Mouse (Mus musculus) right cerebral cortex, adult 2 months (tissue): ENCODE results near the gene Troap.
A peak's percentile ranks its signal among the peaks of the same experiment; 100 is the strongest.
"Not testable (repeated sequence)": the region's sequence is repeated elsewhere in the genome, so short reads cannot be mapped to it uniquely, and the experiment has no call there.

Source experiments
- DNase-seq, 2 experiments: peaks; one replicate each; pipeline ENCODE4 v3.0.0; 2021 to 2022; ENCODE audit warnings: low spot score in 2 of 2

The Troap gene

GRCm38 (mm10) chr15:99040920-99041856 lies 33.2 kb upstream of the Troap start:
- no peak for DNase-seq

- DNase-seq = no peak
These were observed 32.0 kb upstream of the Troap start for GRCm38 (mm10) chr15:99042334-99042733.

- no peak for DNase-seq
These were observed 29.5 kb upstream of the Troap start for GRCm38 (mm10) chr15:99044854-99045253.

DNA sequence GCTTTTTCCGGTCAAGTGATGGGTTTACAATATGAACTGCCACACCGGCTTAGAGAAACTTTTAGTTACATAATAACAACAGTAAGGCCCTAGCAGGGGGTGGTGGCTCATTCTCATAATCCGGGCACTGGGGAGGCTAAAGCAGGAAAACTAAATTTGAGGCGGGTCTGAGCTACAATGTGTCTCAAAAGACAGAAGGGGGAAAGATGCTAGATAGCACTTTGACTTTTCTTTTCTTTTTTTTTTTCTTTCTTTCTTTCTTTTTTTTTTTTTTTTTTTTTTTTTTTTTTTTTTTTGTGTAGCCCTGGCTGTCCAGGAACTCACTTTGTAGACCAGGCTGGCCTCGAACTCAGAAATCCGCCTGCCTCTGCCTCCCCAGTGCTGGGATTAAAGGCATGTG lies 28.6 kb upstream of the Troap start:
- not testable (repeated sequence) for DNase-seq

GRCm38 (mm10) chr15:99049473-99050253 lies 24.7 kb upstream of the Troap start:
- DNase-seq = peak; percentile 71 to 72

GRCm38 (mm10) chr15:99053373-99053772 lies 21.0 kb upstream of the Troap start:
- no peak for DNase-seq

DNA sequence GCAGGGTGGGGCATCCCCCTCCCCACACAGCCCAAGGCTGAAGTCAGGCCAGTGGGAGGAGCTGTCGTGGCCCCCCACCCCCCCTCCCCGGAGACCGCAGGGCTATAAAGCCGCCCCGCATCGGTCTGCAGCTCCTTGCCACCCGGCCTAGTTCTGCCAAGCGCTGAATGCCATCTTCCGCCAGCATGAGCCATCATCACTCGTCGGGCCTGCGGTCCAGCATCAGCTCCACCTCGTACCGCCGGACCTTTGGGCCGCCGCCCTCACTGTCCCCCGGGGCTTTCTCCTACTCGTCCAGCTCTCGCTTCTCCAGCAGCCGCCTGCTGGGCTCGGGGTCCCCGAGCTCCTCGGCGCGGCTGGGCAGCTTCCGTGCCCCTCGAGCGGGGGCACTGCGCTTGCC lies 19.3 kb upstream of the Troap start, which contains the start of gene Prph:
Prph (plus strand) TSS at position 135 of the 400 bp plus-strand sequence.
- no peak for DNase-seq

- no peak for DNase-seq
These were observed 18.8 kb upstream of the Troap start for GRCm38 (mm10) chr15:99055511-99055961.

DNA sequence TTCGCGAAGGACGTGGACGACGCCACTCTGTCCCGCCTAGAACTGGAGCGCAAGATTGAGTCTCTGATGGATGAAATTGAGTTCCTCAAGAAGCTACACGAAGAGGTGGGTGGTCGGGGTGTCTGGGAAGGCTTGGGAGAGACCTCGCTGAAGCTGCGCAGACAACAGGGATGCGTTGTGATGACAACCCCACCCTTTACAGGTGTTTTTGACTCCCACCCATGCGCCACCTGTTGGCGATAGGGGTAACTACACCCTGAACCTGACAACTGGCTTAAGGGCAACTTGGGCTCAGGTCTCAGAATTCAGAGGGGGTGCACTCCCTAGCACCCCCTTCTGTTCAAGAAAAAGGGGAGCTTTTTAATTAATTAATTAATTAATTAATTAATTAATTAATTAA lies 18.0 kb upstream of the Troap start:
- no peak for DNase-seq

DNA sequence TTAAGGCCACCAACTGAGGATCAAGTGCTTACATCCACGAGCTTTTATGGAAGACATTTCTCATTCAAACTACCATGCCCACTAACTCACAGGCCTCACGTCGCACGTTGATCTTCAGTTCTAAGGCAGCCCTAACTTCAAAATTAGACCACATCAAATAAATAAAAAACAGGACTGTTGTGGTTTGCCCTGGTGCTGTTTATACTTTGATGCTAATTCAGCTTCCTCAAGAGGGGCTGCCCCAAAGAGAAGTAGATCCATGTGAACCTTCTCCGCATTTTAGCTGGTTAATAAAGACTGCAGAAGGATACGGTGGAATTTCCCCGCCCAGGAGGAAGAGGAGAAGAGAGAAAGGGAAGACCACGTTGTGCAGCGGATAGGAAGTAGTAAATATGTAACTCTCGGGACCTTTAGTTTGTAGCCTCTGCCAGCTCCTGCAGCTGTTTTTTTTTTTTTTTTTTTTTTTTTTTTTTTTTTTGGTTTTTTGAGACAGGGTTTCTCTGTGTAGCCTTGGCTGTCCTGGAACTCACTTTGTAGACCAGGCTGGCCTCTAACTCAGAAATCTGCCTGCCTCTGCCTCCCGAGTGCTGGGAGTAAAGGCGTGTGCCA lies 8.7 kb upstream of the Troap start:
- DNase-seq = no peak

GRCm38 (mm10) chr15:99071988-99072387 lies 2.4 kb upstream of the Troap start:
- no peak for DNase-seq

DNA sequence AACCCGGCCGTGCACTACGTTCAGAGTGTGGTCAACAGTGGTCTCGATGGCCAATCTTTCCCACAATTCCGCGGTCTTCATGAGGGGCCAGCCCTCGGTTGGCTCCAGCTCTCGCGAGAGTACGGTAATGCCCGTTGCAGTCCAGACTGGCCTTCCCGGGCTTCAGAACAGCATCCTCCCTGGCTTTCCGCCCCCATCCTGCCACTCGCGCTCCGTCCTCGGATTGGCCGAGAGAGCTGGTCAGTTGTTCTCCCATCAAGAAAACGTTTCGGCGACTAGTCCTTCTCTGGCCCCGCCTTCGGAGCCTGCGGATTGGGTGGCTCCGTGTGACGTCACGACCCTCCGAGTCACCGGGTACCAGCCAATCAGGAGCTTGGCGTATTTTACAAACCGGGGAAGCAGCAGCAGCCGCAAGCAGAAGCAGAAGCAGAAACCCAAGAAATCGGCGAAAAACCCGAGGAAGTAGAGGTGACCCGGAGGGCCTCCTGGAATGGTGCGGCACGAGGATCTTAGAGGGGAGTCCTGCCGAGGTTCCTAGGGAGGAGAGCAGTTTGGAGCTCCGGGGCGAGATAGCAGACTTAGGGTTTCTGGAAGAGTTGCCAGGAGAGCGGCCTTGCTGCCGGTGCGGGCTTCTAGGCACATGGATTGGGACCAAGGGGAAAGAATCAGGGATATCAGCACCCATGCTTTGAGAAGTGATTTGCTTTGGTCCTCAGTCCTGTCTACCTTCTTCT lies 392 bp downstream of the Troap start:
- DNase-seq = peak; percentile 98 to 99

GRCm38 (mm10) chr15:99076011-99076410 lies 1.6 kb downstream of the Troap start:
- DNase-seq = not testable (repeated sequence)

DNA sequence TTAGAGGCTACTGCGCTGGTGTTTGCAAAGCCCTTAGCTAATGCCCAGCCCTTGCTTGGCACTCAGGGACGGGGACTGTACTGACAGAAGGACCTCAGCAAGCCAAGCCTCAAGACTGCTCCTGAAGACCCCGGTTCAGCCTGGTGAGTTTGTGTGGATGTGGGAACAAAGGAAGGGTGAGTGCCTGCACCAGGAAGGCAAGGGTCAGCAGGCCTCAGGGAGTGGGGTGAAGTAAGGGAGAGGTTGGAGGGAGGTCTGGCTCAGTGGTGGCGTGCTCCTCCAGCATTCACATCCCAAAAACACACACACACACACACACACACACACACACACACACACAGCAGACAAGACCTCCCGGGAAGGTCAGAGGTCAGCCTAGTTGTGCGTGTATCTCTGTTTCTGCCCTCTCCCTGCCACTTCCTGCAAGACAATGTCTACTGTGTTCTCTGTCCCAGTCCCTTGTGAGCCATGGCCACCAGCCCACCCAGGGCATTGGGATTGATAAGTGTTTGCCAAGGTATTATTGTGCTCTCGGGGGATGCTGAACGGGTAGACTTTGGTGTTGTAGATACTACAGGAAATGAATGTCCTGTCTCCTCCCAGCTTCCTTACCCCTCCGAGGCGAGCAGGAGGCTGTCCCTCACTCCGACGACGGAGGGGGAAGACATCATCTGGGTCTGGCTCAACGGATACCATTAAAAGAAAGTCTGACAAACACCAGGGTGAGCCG lies 4.0 kb downstream of the Troap start:
- no peak for DNase-seq

GRCm38 (mm10) chr15:99079804-99080203 lies 5.4 kb downstream of the Troap start:
- no peak for DNase-seq

- no peak for DNase-seq
These were observed 7.9 kb downstream of the Troap start for GRCm38 (mm10) chr15:99082322-99082721.

- DNase-seq = no peak
These were observed 8.5 kb downstream of the Troap start for GRCm38 (mm10) chr15:99082840-99083239.

GRCm38 (mm10) chr15:99083258-99083657 lies 8.9 kb downstream of the Troap start:
- peak; percentile 46 to 55 for DNase-seq

DNA sequence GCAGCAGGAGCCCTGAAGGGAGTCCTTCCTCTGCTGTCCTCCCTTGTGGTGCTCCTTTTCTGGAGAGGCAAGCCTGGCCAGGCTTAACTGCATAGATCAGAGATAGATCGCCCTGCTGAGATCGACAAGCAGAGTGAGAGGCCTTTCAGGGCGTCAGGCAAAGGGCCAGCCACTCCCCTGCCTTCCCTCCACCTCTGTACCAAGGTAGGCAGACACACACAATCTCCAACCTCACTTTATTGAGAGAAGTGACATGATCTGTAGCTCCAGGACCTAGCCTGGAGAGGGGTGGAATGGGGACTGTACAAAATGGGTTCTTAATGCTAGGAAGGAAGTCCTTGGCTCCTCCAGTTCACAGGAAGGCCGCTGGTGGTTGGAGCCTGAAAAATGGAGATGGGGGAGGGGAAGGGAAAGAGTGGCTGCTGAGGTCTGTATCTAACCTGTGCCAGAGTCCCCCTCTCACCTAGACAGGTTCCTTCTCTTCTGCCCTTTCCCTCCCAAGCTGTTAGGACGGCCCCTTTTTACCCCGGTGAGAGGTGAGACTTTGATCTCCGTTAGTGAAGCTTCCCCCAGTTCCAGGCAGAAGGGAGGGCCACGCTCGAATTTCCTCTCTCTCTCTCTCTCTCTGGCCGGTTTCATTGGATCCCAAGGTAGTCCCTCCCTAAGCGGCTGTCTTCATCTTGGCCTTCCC lies 9.6 kb downstream of the Troap start:
- DNase-seq = no peak

DNA sequence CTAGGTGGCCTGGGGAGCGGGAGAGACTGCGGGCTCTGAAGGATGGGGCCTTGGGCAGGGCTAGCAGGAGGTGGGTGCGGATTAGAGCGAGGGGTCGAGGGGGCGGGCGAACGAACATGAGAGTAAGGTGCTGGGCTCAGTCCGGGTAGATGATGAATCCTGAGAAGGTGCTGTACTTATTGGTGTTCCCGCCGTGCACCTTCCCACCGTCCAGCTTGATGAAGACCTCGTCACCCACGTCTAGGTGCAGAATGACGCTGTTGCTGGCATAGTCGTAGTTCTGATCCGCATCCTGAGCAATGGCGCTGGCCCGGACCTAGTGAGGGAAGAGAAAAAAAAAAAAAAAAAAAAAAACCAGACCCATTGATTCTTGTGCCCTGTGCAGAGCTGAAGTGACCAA lies 10.2 kb downstream of the Troap start:
- DNase-seq = no peak
